Mouse (Mus musculus) forebrain, embryonic 15.5 days (tissue): ENCODE data around the gene Ddx6. TPM values are rescaled to one million over a fixed set of nuclear protein-coding genes. Genes with fewer than 3 reads are reported as not detected.
"Not testable (repeated sequence)": the region's sequence is repeated elsewhere in the genome, so short reads cannot be mapped to it uniquely, and the experiment has no call there.

Experiments used
- ATAC-seq: fragments of 200-750 bp; cut with Nextera tagmentation; replicated peaks from 2 replicates; pipeline ENCODE4 v1.8.0; 2017; ENCODE audit warnings: mild to moderate bottlenecking, moderate TSS enrichment, moderate library complexity
- H3K27ac ChIP-seq: fragments of 300-500 bp; sonication (generic); replicated peaks from 2 replicates; pipeline ENCODE4 v1.5.1; 2015; ENCODE audit warnings: mild to moderate bottlenecking, inconsistent platforms
- H3K27me3 ChIP-seq: fragments of 300-500 bp; sonication (generic); 2 replicates; pipeline ENCODE4 v1.6.1; 2015; ENCODE audit warnings: inconsistent platforms
- H3K36me3 ChIP-seq: fragments of 300-500 bp; sonication (generic); 2 replicates; pipeline ENCODE4 v1.6.1; 2015; ENCODE audit warnings: mild to moderate bottlenecking, inconsistent platforms
- H3K4me1 ChIP-seq: fragments of 300-500 bp; sonication (generic); 2 replicates; pipeline ENCODE4 v1.6.1; 2015; ENCODE audit warnings: inconsistent platforms
- H3K4me2 ChIP-seq: fragments of 300-500 bp; sonication (generic); replicated peaks from 2 replicates; pipeline ENCODE4 v1.6.1; 2015; ENCODE audit warnings: mild to moderate bottlenecking, inconsistent platforms
- H3K4me3 ChIP-seq: fragments of 300-500 bp; sonication (generic); 2 replicates; pipeline ENCODE4 v1.5.1; 2015; ENCODE audit warnings: mild to moderate bottlenecking, inconsistent platforms
- H3K9ac ChIP-seq: fragments of 300-500 bp; sonication (generic); replicated peaks from 2 replicates; pipeline ENCODE4 v1.6.1; 2015; ENCODE audit warnings: mild to moderate bottlenecking, inconsistent platforms
- H3K9me3 ChIP-seq: fragments of 300-500 bp; sonication (generic); 2 replicates; pipeline ENCODE4 v1.6.1; 2016; ENCODE audit warnings: inconsistent platforms
- WGBS: fragments of 180-500 bp; shearing (Covaris S2); methylation state at CpG from one replicate; pipeline ENCODE4 v1.1.7; 2015; ENCODE audit warnings: mixed read lengths; 5-methylcytosine and 5-hydroxymethylcytosine counted together
- polyA plus RNA-seq: library from polyadenylated mRNA; unstranded; fragments of >200 nt; fragmentation: Nextera tagmentation; extraction: Ambion mirVana; gene quantifications from 2 replicates; pipeline ENCODE4 v1.2.1, GENCODE M21; 2015

Gene Ddx6
- polyA plus RNA-seq, 1 experiment from 2014 or later: 23.1 TPM

GRCm38 (mm10) chr9:44621114-44621513 lies 16.4 kb downstream of the Ddx6 start:
- Histone ChIP-seq H3K9me3 (no peaks in the 10 kb centered on the region), H3K4me2 (no peak overlapping the region), H3K27me3 (no peaks in the 10 kb centered on the region), H3K9ac (no peak overlapping the region), H3K36me3 (peaks cover 81% of the 10 kb centered on the region), H3K4me1 (peaks cover 9% of the 10 kb centered on the region), H3K27ac (no peak overlapping the region), H3K4me3 (no peak overlapping the region)
- ATAC-seq: no peak
- WGBS: 30% methylated on average over 3 of the region's 3 CpGs

GRCm38 (mm10) chr9:44624390-44624789 lies 19.7 kb downstream of the Ddx6 start:
- Histone ChIP-seq H3K27me3 (no peaks in the 10 kb centered on the region), H3K4me1 (peaks cover 9% of the 10 kb centered on the region), H3K9me3 (no peaks in the 10 kb centered on the region), H3K9ac (no peak overlapping the region), H3K4me2 (no peak overlapping the region), H3K27ac (no peak overlapping the region), H3K4me3 (no peak overlapping the region), H3K36me3 (peaks cover 78% of the 10 kb centered on the region)
- WGBS: 66% methylated on average over 5 of the region's 5 CpGs
- ATAC-seq: no peak

- H3K36me3 ChIP-seq: peaks cover 84% of the 10 kb centered on the region
- H3K27ac ChIP-seq: no peak overlapping the region
Observed at GRCm38 (mm10) chr9:44626268-44626667, 21.6 kb downstream of the Ddx6 start.

GRCm38 (mm10) chr9:44637551-44638169 lies 33.0 kb downstream of the Ddx6 start:
- no peaks in the 10 kb centered on the region for H3K27me3 ChIP-seq
- H3K9ac ChIP-seq: no peak overlapping the region
- H3K36me3 ChIP-seq: peaks cover 65% of the 10 kb centered on the region
- H3K9me3 ChIP-seq: no peaks in the 10 kb centered on the region
- no peak overlapping the region for H3K4me2 ChIP-seq
- H3K4me1 ChIP-seq: no peaks in the 10 kb centered on the region
- H3K27ac ChIP-seq: no peak overlapping the region
- H3K4me3 ChIP-seq: no peak overlapping the region
- ATAC-seq: no peak
- 63% methylated on average over 15 of the region's 15 CpGs for WGBS

More at GRCm38 (mm10) chr9:44626268-44626667, 21.6 kb downstream of the Ddx6 start:
- H3K27me3 ChIP-seq: no peaks in the 10 kb centered on the region
- no peak overlapping the region for H3K9ac ChIP-seq
- no peak overlapping the region for H3K4me3 ChIP-seq
- WGBS: 89% methylated on average over 5 of the region's 5 CpGs
- no peaks in the 10 kb centered on the region for H3K9me3 ChIP-seq
- H3K4me2 ChIP-seq: no peak overlapping the region
- ATAC-seq: no peak
- peaks cover under 1% of the 10 kb centered on the region; the same call in 1 of the 2 replicates for H3K4me1 ChIP-seq

GRCm38 (mm10) chr9:44638726-44639125 lies 34.0 kb downstream of the Ddx6 start:
- H3K9me3 ChIP-seq, H3K4me3 ChIP-seq, ATAC-seq, H3K4me1 ChIP-seq, H3K27me3 ChIP-seq, H3K4me2 ChIP-seq, H3K9ac ChIP-seq, H3K27ac ChIP-seq: not testable (repeated sequence)
- peaks cover 54% of the 10 kb centered on the region for H3K36me3 ChIP-seq
- WGBS: 89% methylated on average over 9 of the region's 9 CpGs

- not testable (repeated sequence) for ATAC-seq, H3K4me2 ChIP-seq, H3K27ac ChIP-seq, H3K9ac ChIP-seq, H3K4me3 ChIP-seq, H3K27me3 ChIP-seq, H3K9me3 ChIP-seq, H3K4me1 ChIP-seq
- 91% methylated on average over 1 of the region's 1 CpGs for WGBS
- H3K36me3 ChIP-seq: peaks cover 41% of the 10 kb centered on the region
Observed at GRCm38 (mm10) chr9:44640028-44640427, 35.3 kb downstream of the Ddx6 start.

- no peak for ATAC-seq
- 90% methylated on average over 3 of the region's 3 CpGs for WGBS
- no peaks in the 10 kb centered on the region for H3K27me3 ChIP-seq
Observed at GRCm38 (mm10) chr9:44640646-44641357, 36.1 kb downstream of the Ddx6 start.

GRCm38 (mm10) chr9:44641616-44642015 lies 36.9 kb downstream of the Ddx6 start:
- Histone ChIP-seq H3K4me1 (no peaks in the 10 kb centered on the region), H3K9me3 (no peaks in the 10 kb centered on the region), H3K4me3 (no peak overlapping the region), H3K9ac (no peak overlapping the region), H3K27me3 (no peaks in the 10 kb centered on the region), H3K27ac (no peak overlapping the region), H3K4me2 (no peak overlapping the region), H3K36me3 (peaks cover 25% of the 10 kb centered on the region)
- 94% methylated on average over 2 of the region's 2 CpGs for WGBS
- ATAC-seq: no peak

More at GRCm38 (mm10) chr9:44640646-44641357, 36.1 kb downstream of the Ddx6 start:
- H3K36me3 ChIP-seq: peaks cover 34% of the 10 kb centered on the region
- no peaks in the 10 kb centered on the region for H3K4me1 ChIP-seq
- H3K9me3 ChIP-seq: no peaks in the 10 kb centered on the region
- H3K4me3 ChIP-seq: no peak overlapping the region
- no peak overlapping the region for H3K9ac ChIP-seq
- H3K4me2 ChIP-seq: no peak overlapping the region
- no peak overlapping the region for H3K27ac ChIP-seq

GRCm38 (mm10) chr9:44643103-44643502 lies 38.4 kb downstream of the Ddx6 start:
- H3K27ac ChIP-seq: no peak overlapping the region
- no peaks in the 10 kb centered on the region for H3K27me3 ChIP-seq
- 97% methylated on average over 7 of the region's 7 CpGs for WGBS
- H3K36me3 ChIP-seq: peaks cover 12% of the 10 kb centered on the region
- no peaks in the 10 kb centered on the region for H3K4me1 ChIP-seq
- no peak for ATAC-seq
- no peak overlapping the region for H3K9ac ChIP-seq
- H3K4me3 ChIP-seq: no peak overlapping the region
- no peaks in the 10 kb centered on the region for H3K9me3 ChIP-seq
- no peak overlapping the region for H3K4me2 ChIP-seq

GRCm38 (mm10) chr9:44644186-44644585 lies 39.5 kb downstream of the Ddx6 start:
- H3K4me2 ChIP-seq: no peak overlapping the region
- WGBS: 76% methylated on average over 2 of the region's 2 CpGs
- no peaks in the 10 kb centered on the region for H3K9me3 ChIP-seq
- no peak for ATAC-seq
- H3K36me3 ChIP-seq: peaks cover 5% of the 10 kb centered on the region
- H3K4me1 ChIP-seq: no peaks in the 10 kb centered on the region
- no peaks in the 10 kb centered on the region for H3K27me3 ChIP-seq
- no peak overlapping the region for H3K27ac ChIP-seq
- no peak overlapping the region for H3K9ac ChIP-seq
- no peak overlapping the region for H3K4me3 ChIP-seq

GRCm38 (mm10) chr9:44645481-44645880 lies 40.8 kb downstream of the Ddx6 start:
- H3K27me3 ChIP-seq: no peaks in the 10 kb centered on the region
- H3K4me2 ChIP-seq: no peak overlapping the region
- H3K27ac ChIP-seq: no peak overlapping the region
- H3K4me3 ChIP-seq: no peak overlapping the region
- WGBS: 69% methylated on average over 5 of the region's 5 CpGs
- no peaks in the 10 kb centered on the region for H3K9me3 ChIP-seq
- peaks cover 5% of the 10 kb centered on the region for H3K36me3 ChIP-seq
- ATAC-seq: no peak
- no peaks in the 10 kb centered on the region for H3K4me1 ChIP-seq
- H3K9ac ChIP-seq: no peak overlapping the region

- no peaks in the 10 kb centered on the region for H3K9me3 ChIP-seq
- H3K27ac ChIP-seq: no peak overlapping the region
- no peak for ATAC-seq
- no peak overlapping the region for H3K4me3 ChIP-seq
- peaks cover under 1% of the 10 kb centered on the region for H3K36me3 ChIP-seq
- H3K27me3 ChIP-seq: no peaks in the 10 kb centered on the region
- H3K4me1 ChIP-seq: no peaks in the 10 kb centered on the region
- WGBS: 70% methylated on average over 15 of the region's 15 CpGs
- H3K4me2 ChIP-seq: no peak overlapping the region
- no peak overlapping the region for H3K9ac ChIP-seq
Observed at GRCm38 (mm10) chr9:44645924-44646323, 41.2 kb downstream of the Ddx6 start.
